10 mouse cellular contexts compared by ENCODE assay signal in the genomic region with DNA sequence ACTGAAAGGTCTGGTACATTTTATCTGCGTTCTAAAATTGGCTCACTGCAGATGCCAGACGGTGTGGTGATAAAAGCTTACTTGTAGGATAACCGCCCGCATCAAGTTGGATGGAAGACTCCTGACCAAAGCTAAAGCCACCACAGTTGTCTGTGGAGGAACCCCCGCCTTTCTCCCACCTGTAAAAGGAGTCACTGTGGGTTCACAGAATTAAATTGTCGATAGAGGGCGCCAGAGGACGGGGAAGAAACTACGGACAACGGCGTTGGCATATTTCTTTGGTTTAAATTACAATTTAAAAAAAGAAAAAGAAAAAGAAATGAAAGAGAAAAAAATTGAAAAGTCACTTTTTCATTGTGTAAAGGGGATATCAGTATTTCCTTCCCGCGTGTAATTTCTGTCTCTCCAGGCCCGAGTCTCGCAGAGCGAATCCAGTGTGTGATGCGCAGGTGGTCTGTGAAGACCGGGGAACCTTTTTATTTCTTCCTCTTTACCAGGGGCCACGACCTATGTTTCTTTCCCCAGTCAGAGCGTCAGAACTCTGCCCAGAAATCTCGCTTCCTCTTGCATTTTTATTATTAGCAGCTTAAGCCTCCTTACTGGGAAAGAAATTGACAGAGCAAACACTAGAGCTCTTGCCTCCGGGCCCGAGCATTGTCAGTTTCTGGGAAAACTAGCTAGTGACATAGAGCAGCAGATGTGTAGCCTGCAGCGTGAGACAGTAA. TPM values are rescaled to one million over a fixed set of nuclear protein-coding genes. Genes with fewer than 3 reads are reported as not detected.
A peak's percentile ranks its signal among the peaks of the same experiment; 100 is the strongest.
DNase-seq lines count a peak whose midpoint lies in the region; ATAC-seq lines count a peak whose summit lies in the region.
"Had no signal": no experiment of that assay in that cellular context is flagged by ENCODE, and none has a peak within 500 bp of the region (broad histone marks: within the 10 kb centered on the region; RNA-seq: fewer than 3 reads in every experiment).

No protein-coding gene starts in this region.

- H3K27me3 ChIP-seq in heart, embryonic 12.5 days (replicated peaks) = no peaks in the 10 kb centered on the region
- H3K27me3 ChIP-seq: embryonic facial prominence, embryonic 12.5 days; neural tube, embryonic 12.5 days had no signal

- DNase-seq in heart, adult 8-10 months (ENCODE audit: low spot score) = peak; percentile 62
- DNase-seq in R1 (ENCODE audit: low read depth, low spot score) = peak; percentile 76
- DNase-seq in cerebellum, postnatal 4 days (ENCODE audit: low spot score in 2 of 2) = peak; percentile 39 to 71
- peak; percentile 74 for DNase-seq in heart, postnatal 4 days
- peak; percentile 61 for DNase-seq in left cerebral cortex, postnatal 4 days
- peak; percentile 88 for DNase-seq in naive thymus-derived CD4-positive, alpha-beta T cell, adult 2 months (ENCODE audit: low read depth)
- DNase-seq in testis, postnatal 14 days (ENCODE audit: low spot score) = peak; percentile 58

- H3K4me2 ChIP-seq in heart, embryonic 12.5 days = no peak overlapping the region
- H3K4me2 ChIP-seq: embryonic facial prominence, embryonic 12.5 days; neural tube, embryonic 12.5 days had no signal

- H3K27ac ChIP-seq in heart, embryonic 12.5 days (ENCODE audit: poor library complexity, severe bottlenecking) = no peak overlapping the region
- H3K27ac ChIP-seq: embryonic facial prominence, embryonic 12.5 days; neural tube, embryonic 12.5 days had no signal

- 58% methylated on average over 24 of the region's 24 CpGs for WGBS in heart, embryonic 12.5 days

- H3K4me3 ChIP-seq in heart, embryonic 12.5 days = no peak overlapping the region
- H3K4me3 ChIP-seq: embryonic facial prominence, embryonic 12.5 days; neural tube, embryonic 12.5 days had no signal

- H3K36me3 ChIP-seq in heart, embryonic 12.5 days = no peaks in the 10 kb centered on the region
- H3K36me3 ChIP-seq: embryonic facial prominence, embryonic 12.5 days; neural tube, embryonic 12.5 days had no signal

- intact Hi-C loops in left cerebral cortex, postnatal 4 days (cut with DNase I) = no loop called here

- no peak for ATAC-seq in heart, embryonic 12.5 days (ENCODE audit: insufficient number of reproducible peaks, low FRiP score)

- 0 out of 2 replicates have a peak, but pooled peaks cover 2% of the 10 kb centered on the region for H3K4me1 ChIP-seq in heart, embryonic 12.5 days (replicated peaks)
- H3K4me1 ChIP-seq: embryonic facial prominence, embryonic 12.5 days had no signal

- H3K9ac ChIP-seq in heart, embryonic 12.5 days = no peak overlapping the region
- H3K9ac ChIP-seq: embryonic facial prominence, embryonic 12.5 days; neural tube, embryonic 12.5 days had no signal

- H3K9me3 ChIP-seq in heart, embryonic 12.5 days (replicated peaks) = no peaks in the 10 kb centered on the region
- H3K9me3 ChIP-seq: embryonic facial prominence, embryonic 12.5 days; neural tube, embryonic 12.5 days had no signal

RNA-seq across cellular contexts. Expression of a gene that starts 30.7 kb away (rescaled TPM):
- 100 to 1,000 TPM; 346 to 409 (median 368) TPM for total RNA-seq in heart, adult 8-10 months (2022)
- polyA plus RNA-seq in heart, embryonic 12.5 days (2016; fragmentation: Nextera tagmentation; extraction: Ambion mirVana) = 495 and 521 TPM in 2 replicates
- 100 to 1,000 TPM; 578 to 602 TPM for total RNA-seq in heart, postnatal 4 days (2021)
- total RNA-seq in left cerebral cortex, postnatal 4 days (2021) = 100 to 1,000 TPM; 522 to 547 TPM

RNA-seq across cellular contexts. Expression of a gene that starts 51.6 kb away (rescaled TPM):
- 10 to 100 TPM; 42.7 to 52.9 (median 47.6) TPM for total RNA-seq in heart, adult 8-10 months (2022)
- 249 and 250 TPM in 2 replicates for polyA plus RNA-seq in heart, embryonic 12.5 days (2016; fragmentation: Nextera tagmentation; extraction: Ambion mirVana)
- total RNA-seq in heart, postnatal 4 days (2021) = 10 to 100 TPM; 83.3 to 95.7 TPM
- 10 to 100 TPM; 74.6 to 74.7 TPM for total RNA-seq in left cerebral cortex, postnatal 4 days (2021)
